Mouse (Mus musculus): Measurements from ENCODE around the gene Lrp2bp. TPM values are rescaled to one million over a fixed set of nuclear protein-coding genes. Genes with fewer than 3 reads are reported as not detected.

Lrp2bp gene
- polyA plus RNA-seq, 1 experiment from 2014 or later = 1.3 TPM

- H3K27ac ChIP-seq (ENCODE audit: low read length) = peak overlapping the region; percentile 74
- H3K9ac ChIP-seq (ENCODE audit: low read length) = peak overlapping the region; percentile 27
- peaks cover 7% of the 10 kb centered on the region for H3K4me1 ChIP-seq (ENCODE audit: control insufficient read depth, insufficient read depth, low read length)
- H3K36me3 ChIP-seq (ENCODE audit: control insufficient read depth, insufficient read depth) = no peaks in the 10 kb centered on the region
- H3K27me3 ChIP-seq (ENCODE audit: control insufficient read depth, insufficient read depth, low read length) = no peaks in the 10 kb centered on the region
- peak; percentile 81; the same call in 1 of the 2 replicates for ATAC-seq (replicated peaks; ENCODE audit: extremely low read depth, insufficient read depth, low FRiP score)
- WGBS = 8% methylated on average over 17 of the region's 17 CpGs
- H3K4me3 ChIP-seq (ENCODE audit: low read length) = peak overlapping the region; percentile 29
- peak overlapping the region; percentile 55 for H3K4me2 ChIP-seq (ENCODE audit: low read depth, low read length)
- H3K9me3 ChIP-seq (replicated peaks; ENCODE audit: control insufficient read depth, low read length) = no peaks in the 10 kb centered on the region
Observed at GRCm38 (mm10) chr8:46010746-46011680, 11.9 kb downstream of the Lrp2bp start.

DNA sequence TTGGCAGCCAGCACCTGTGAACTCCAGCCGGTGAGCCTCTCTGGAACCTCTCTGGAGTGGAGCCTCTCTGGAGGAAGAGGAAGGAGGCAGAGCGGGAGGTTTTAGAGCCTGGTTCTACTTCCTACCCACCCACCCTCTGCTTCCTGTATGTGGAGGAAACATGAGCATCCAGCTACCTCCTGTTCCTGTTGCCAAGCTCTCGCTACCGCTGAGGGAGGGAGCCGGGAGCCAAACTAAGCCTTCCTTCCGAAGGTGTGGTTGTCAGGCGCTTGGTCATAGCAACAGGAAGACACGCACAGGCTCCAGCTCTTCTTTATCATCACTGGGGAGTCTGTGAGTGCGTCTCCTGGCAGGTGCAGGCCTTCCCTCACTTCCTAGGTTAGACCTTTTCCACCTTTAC is 23.1 kb downstream of the Lrp2bp start:
- no peaks in the 10 kb centered on the region for H3K36me3 ChIP-seq (ENCODE audit: control insufficient read depth, insufficient read depth)
- H3K27me3 ChIP-seq (ENCODE audit: control insufficient read depth, insufficient read depth, low read length) = no peaks in the 10 kb centered on the region
- no peaks in the 10 kb centered on the region for H3K4me1 ChIP-seq (ENCODE audit: control insufficient read depth, insufficient read depth, low read length)
- no peaks in the 10 kb centered on the region for H3K9me3 ChIP-seq (replicated peaks; ENCODE audit: control insufficient read depth, low read length)
- 79% methylated on average over 9 of the region's 9 CpGs for WGBS
- no peak overlapping the region for H3K4me2 ChIP-seq (ENCODE audit: low read depth, low read length)
- ATAC-seq (replicated peaks; ENCODE audit: extremely low read depth, insufficient read depth, low FRiP score) = no peak
- H3K4me3 ChIP-seq (ENCODE audit: low read length) = no peak overlapping the region
- no peak overlapping the region for H3K27ac ChIP-seq (ENCODE audit: low read length)
- H3K9ac ChIP-seq (ENCODE audit: low read length) = no peak overlapping the region

- Histone ChIP-seq H3K36me3 (ENCODE audit: control insufficient read depth, insufficient read depth) (no peaks in the 10 kb centered on the region), H3K9ac (ENCODE audit: low read length) (no peak overlapping the region), H3K27me3 (ENCODE audit: control insufficient read depth, insufficient read depth, low read length) (no peaks in the 10 kb centered on the region), H3K9me3 (replicated peaks; ENCODE audit: control insufficient read depth, low read length) (no peaks in the 10 kb centered on the region), H3K27ac (ENCODE audit: low read length) (no peak overlapping the region), H3K4me2 (ENCODE audit: low read depth, low read length) (no peak overlapping the region), H3K4me3 (ENCODE audit: low read length) (no peak overlapping the region), H3K4me1 (ENCODE audit: control insufficient read depth, insufficient read depth, low read length) (no peaks in the 10 kb centered on the region)
- no peak for ATAC-seq (replicated peaks; ENCODE audit: extremely low read depth, insufficient read depth, low FRiP score)
- 86% methylated on average over 9 of the region's 9 CpGs for WGBS
Observed at GRCm38 (mm10) chr8:46022758-46023157, 23.7 kb downstream of the Lrp2bp start.

DNA sequence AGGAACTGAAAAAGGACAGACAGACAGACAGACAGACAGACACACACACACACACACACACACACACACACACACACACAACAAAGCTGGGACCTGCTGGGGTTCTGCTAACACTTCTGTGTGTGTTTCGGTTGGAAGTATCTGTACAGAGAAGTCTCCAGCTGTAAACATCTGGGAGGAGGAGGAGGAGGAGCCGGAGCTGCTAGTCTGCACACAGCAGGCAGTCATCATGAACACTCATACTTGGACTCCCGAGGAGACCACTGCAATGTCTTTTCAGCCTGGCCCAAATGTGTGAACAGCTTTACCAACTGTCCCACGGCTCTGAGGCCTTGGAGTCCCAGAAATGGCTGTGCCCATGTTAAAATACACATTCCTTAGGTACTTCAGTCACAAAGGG is 25.3 kb downstream of the Lrp2bp start:
- WGBS = 43% methylated on average over 4 of the region's 4 CpGs
- Histone ChIP-seq H3K9ac (ENCODE audit: low read length) (no peak overlapping the region), H3K4me1 (ENCODE audit: control insufficient read depth, insufficient read depth, low read length) (no peaks in the 10 kb centered on the region), H3K9me3 (replicated peaks; ENCODE audit: control insufficient read depth, low read length) (no peaks in the 10 kb centered on the region), H3K27ac (ENCODE audit: low read length) (no peak overlapping the region), H3K4me2 (ENCODE audit: low read depth, low read length) (no peak overlapping the region), H3K36me3 (ENCODE audit: control insufficient read depth, insufficient read depth) (no peaks in the 10 kb centered on the region), H3K27me3 (ENCODE audit: control insufficient read depth, insufficient read depth, low read length) (no peaks in the 10 kb centered on the region), H3K4me3 (ENCODE audit: low read length) (no peak overlapping the region)
- no peak for ATAC-seq (replicated peaks; ENCODE audit: extremely low read depth, insufficient read depth, low FRiP score)

DNA sequence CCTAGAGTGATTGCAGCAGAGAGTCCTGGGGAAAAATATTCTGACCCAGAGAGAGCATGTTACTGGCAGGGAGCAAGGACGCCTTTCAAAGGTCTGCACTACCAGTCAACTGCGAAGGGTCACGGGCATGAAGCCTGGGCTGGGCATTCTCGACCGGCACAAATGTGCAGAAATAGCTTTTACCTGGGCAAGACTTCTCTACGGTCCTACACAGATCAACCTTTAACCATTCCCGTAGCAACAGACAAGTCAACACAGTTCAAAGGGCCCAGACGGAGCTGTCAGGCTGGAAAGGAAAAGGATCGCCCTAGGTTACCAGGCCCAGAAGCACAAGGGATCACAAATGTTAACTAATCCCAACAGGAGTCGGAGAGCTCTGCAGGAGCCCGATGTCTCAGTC is 37.1 kb downstream of the Lrp2bp start:
- Histone ChIP-seq H3K36me3 (ENCODE audit: control insufficient read depth, insufficient read depth) (peaks cover 13% of the 10 kb centered on the region; the same call in 1 of the 2 replicates), H3K27me3 (ENCODE audit: control insufficient read depth, insufficient read depth, low read length) (no peaks in the 10 kb centered on the region), H3K4me1 (ENCODE audit: control insufficient read depth, insufficient read depth, low read length) (peaks cover 5% of the 10 kb centered on the region; the same call in 1 of the 2 replicates), H3K4me3 (ENCODE audit: low read length) (no peak overlapping the region), H3K9ac (ENCODE audit: low read length) (no peak overlapping the region), H3K27ac (ENCODE audit: low read length) (no peak overlapping the region), H3K4me2 (ENCODE audit: low read depth, low read length) (no peak overlapping the region), H3K9me3 (replicated peaks; ENCODE audit: control insufficient read depth, low read length) (no peaks in the 10 kb centered on the region)
- no peak for ATAC-seq (replicated peaks; ENCODE audit: extremely low read depth, insufficient read depth, low FRiP score)
- WGBS = 77% methylated on average over 11 of the region's 11 CpGs

GRCm38 (mm10) chr8:46039666-46040065 is 40.6 kb downstream of the Lrp2bp start:
- no peak for ATAC-seq (replicated peaks; ENCODE audit: extremely low read depth, insufficient read depth, low FRiP score)
- H3K9ac ChIP-seq (ENCODE audit: low read length) = no peak overlapping the region
- no peaks in the 10 kb centered on the region for H3K27me3 ChIP-seq (ENCODE audit: control insufficient read depth, insufficient read depth, low read length)
- H3K4me1 ChIP-seq (ENCODE audit: control insufficient read depth, insufficient read depth, low read length) = peaks cover 5% of the 10 kb centered on the region; the same call in 1 of the 2 replicates
- H3K9me3 ChIP-seq (replicated peaks; ENCODE audit: control insufficient read depth, low read length) = no peaks in the 10 kb centered on the region
- no peak overlapping the region for H3K27ac ChIP-seq (ENCODE audit: low read length)
- no peak overlapping the region for H3K4me3 ChIP-seq (ENCODE audit: low read length)
- H3K36me3 ChIP-seq (ENCODE audit: control insufficient read depth, insufficient read depth) = peaks cover 14% of the 10 kb centered on the region; the same call in 1 of the 2 replicates
- H3K4me2 ChIP-seq (ENCODE audit: low read depth, low read length) = no peak overlapping the region
- WGBS = 62% methylated on average over 1 of the region's 1 CpGs

- WGBS = 43% methylated on average over 13 of the region's 13 CpGs
- no peak overlapping the region for H3K27ac ChIP-seq (ENCODE audit: low read length)
- no peak for ATAC-seq (replicated peaks; ENCODE audit: extremely low read depth, insufficient read depth, low FRiP score)
Observed at GRCm38 (mm10) chr8:46040260-46040659, 41.2 kb downstream of the Lrp2bp start.

DNA sequence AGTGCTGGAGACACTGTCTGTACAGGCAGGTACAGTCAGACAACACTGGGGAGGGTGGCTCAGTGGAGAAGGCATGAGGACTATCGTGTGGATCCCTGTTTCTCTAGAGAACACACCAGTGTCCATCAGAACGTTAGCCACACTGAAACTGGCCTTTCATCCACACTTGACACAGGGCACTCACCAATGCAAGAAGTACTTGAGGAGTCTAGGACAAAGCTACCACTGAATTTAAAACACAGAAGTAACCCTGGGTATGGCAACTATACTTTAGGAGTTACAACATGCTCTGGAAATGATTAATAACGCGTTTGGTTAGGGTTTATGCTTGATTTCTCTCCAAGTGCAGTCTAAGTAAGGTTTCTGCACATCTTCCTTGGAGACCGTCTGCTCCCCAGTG is 73.7 kb downstream of the Lrp2bp start:
- no peak overlapping the region for H3K27ac ChIP-seq (ENCODE audit: low read length)

More at GRCm38 (mm10) chr8:46040260-46040659, 41.2 kb downstream of the Lrp2bp start:
- no peak overlapping the region for H3K4me3 ChIP-seq (ENCODE audit: low read length)
- no peaks in the 10 kb centered on the region for H3K27me3 ChIP-seq (ENCODE audit: control insufficient read depth, insufficient read depth, low read length)
- H3K4me2 ChIP-seq (ENCODE audit: low read depth, low read length) = no peak overlapping the region
- peaks cover 12% of the 10 kb centered on the region; the same call in 1 of the 2 replicates for H3K36me3 ChIP-seq (ENCODE audit: control insufficient read depth, insufficient read depth)
- H3K9ac ChIP-seq (ENCODE audit: low read length) = no peak overlapping the region
- no peaks in the 10 kb centered on the region for H3K9me3 ChIP-seq (replicated peaks; ENCODE audit: control insufficient read depth, low read length)
- peaks cover 5% of the 10 kb centered on the region; the same call in 1 of the 2 replicates for H3K4me1 ChIP-seq (ENCODE audit: control insufficient read depth, insufficient read depth, low read length)

GRCm38 (mm10) chr8:46073540-46074140 is 74.5 kb downstream of the Lrp2bp start:
- H3K9ac ChIP-seq (ENCODE audit: low read length) = no peak overlapping the region
- H3K27me3 ChIP-seq (ENCODE audit: control insufficient read depth, insufficient read depth, low read length) = no peaks in the 10 kb centered on the region
- H3K9me3 ChIP-seq (replicated peaks; ENCODE audit: control insufficient read depth, low read length) = peaks cover 4% of the 10 kb centered on the region
- no peak overlapping the region for H3K4me3 ChIP-seq (ENCODE audit: low read length)
- H3K4me1 ChIP-seq (ENCODE audit: control insufficient read depth, insufficient read depth, low read length) = no peaks in the 10 kb centered on the region; the same call in 1 of the 2 replicates
- no peak overlapping the region for H3K27ac ChIP-seq (ENCODE audit: low read length)
- H3K36me3 ChIP-seq (ENCODE audit: control insufficient read depth, insufficient read depth) = peaks cover 5% of the 10 kb centered on the region; the same call in 1 of the 2 replicates
- ATAC-seq (replicated peaks; ENCODE audit: extremely low read depth, insufficient read depth, low FRiP score) = no peak
- WGBS = 60% methylated on average over 2 of the region's 2 CpGs
- H3K4me2 ChIP-seq (ENCODE audit: low read depth, low read length) = no peak overlapping the region

More for the DNA sequence above, 73.7 kb downstream of the Lrp2bp start:
- Histone ChIP-seq H3K4me2 (ENCODE audit: low read depth, low read length) (no peak overlapping the region), H3K4me3 (ENCODE audit: low read length) (no peak overlapping the region), H3K9me3 (replicated peaks; ENCODE audit: control insufficient read depth, low read length) (peaks cover 4% of the 10 kb centered on the region), H3K27me3 (ENCODE audit: control insufficient read depth, insufficient read depth, low read length) (no peaks in the 10 kb centered on the region), H3K4me1 (ENCODE audit: control insufficient read depth, insufficient read depth, low read length) (no peaks in the 10 kb centered on the region; the same call in 1 of the 2 replicates), H3K9ac (ENCODE audit: low read length) (no peak overlapping the region), H3K36me3 (ENCODE audit: control insufficient read depth, insufficient read depth) (peaks cover 7% of the 10 kb centered on the region; the same call in 1 of the 2 replicates)
- no peak for ATAC-seq (replicated peaks; ENCODE audit: extremely low read depth, insufficient read depth, low FRiP score)
- 80% methylated on average over 5 of the region's 5 CpGs for WGBS
